Mouse (Mus musculus): ENCODE measurements at regions not wholly inside any gene's neighbourhood (a gene's known extent, or its start where the extent isn't known, plus 50 kb on each side); places are given as distances from the start of the nearest gene placed in this dataset.
"Not testable (repeated sequence)": the region's sequence is repeated elsewhere in the genome, so short reads cannot be mapped to it uniquely, and the experiment has no call there.

GRCm38 (mm10) chr6:84322528-84322927 is 271.2 kb downstream of the Cyp26b1 start:
- DNase-seq (ENCODE audit: low spot score in 2 of 2), result no peak

- peak in 1 of 2 experiments; percentile 22 for DNase-seq (ENCODE audit: low spot score in 2 of 2)
Observed at GRCm38 (mm10) chr6:84320586-84320985, 273.1 kb downstream of the Cyp26b1 start.

- DNase-seq (ENCODE audit: low spot score in 2 of 2), result peak; percentile 76 to 81
Observed at GRCm38 (mm10) chr6:84318774-84319173, 274.9 kb downstream of the Cyp26b1 start.

- no peak for DNase-seq (ENCODE audit: low spot score in 2 of 2)
Observed at GRCm38 (mm10) chr6:84317026-84317425, 276.7 kb downstream of the Cyp26b1 start.

GRCm38 (mm10) chr6:84315175-84315912 is 278.4 kb downstream of the Cyp26b1 start:
- no peak for DNase-seq (ENCODE audit: low spot score in 2 of 2)

- no peak for DNase-seq (ENCODE audit: low spot score in 2 of 2)
Observed at GRCm38 (mm10) chr6:84313797-84314196, 279.9 kb downstream of the Cyp26b1 start.

GRCm38 (mm10) chr6:84310635-84311241 is 283.0 kb downstream of the Cyp26b1 start:
- DNase-seq (ENCODE audit: low spot score in 2 of 2), result no peak

- DNase-seq (ENCODE audit: low spot score in 2 of 2), result no peak
Observed at GRCm38 (mm10) chr6:84307556-84307955, 286.2 kb downstream of the Cyp26b1 start.

- DNase-seq (ENCODE audit: low spot score in 2 of 2), result no peak
Observed at GRCm38 (mm10) chr6:84306585-84306984, 287.1 kb downstream of the Cyp26b1 start.

GRCm38 (mm10) chr6:84305093-84305492 is 288.6 kb downstream of the Cyp26b1 start:
- DNase-seq (ENCODE audit: low spot score in 2 of 2), result no peak

GRCm38 (mm10) chr6:84302916-84303315 is 290.8 kb downstream of the Cyp26b1 start:
- not testable (repeated sequence) for DNase-seq (ENCODE audit: low spot score in 2 of 2)

GRCm38 (mm10) chr6:84299936-84300335 is 291.5 kb downstream of the Dysf start:
- no peak for DNase-seq (ENCODE audit: low spot score in 2 of 2)

- no peak for DNase-seq (ENCODE audit: low spot score in 2 of 2)
Observed at GRCm38 (mm10) chr6:84299146-84299545, 290.8 kb downstream of the Dysf start.

GRCm38 (mm10) chr6:84273907-84274306 is 265.5 kb downstream of the Dysf start:
- not testable (repeated sequence) for DNase-seq (ENCODE audit: low spot score in 2 of 2)

GRCm38 (mm10) chr6:84272520-84273311 is 264.3 kb downstream of the Dysf start:
- peak; percentile 51 to 54 for DNase-seq (ENCODE audit: low spot score in 2 of 2)

GRCm38 (mm10) chr6:84271966-84272365 is 263.6 kb downstream of the Dysf start:
- DNase-seq (ENCODE audit: low spot score in 2 of 2), result no peak

- DNase-seq (ENCODE audit: low spot score in 2 of 2), result no peak
Observed at GRCm38 (mm10) chr6:84271441-84271840, 263.1 kb downstream of the Dysf start.

- DNase-seq (ENCODE audit: low spot score in 2 of 2), result no peak
Observed at GRCm38 (mm10) chr6:84270518-84271165, 262.3 kb downstream of the Dysf start.

- DNase-seq (ENCODE audit: low spot score in 2 of 2), result no peak
Observed at GRCm38 (mm10) chr6:84269478-84269877, 261.1 kb downstream of the Dysf start.

GRCm38 (mm10) chr6:84269023-84269422 is 260.6 kb downstream of the Dysf start:
- DNase-seq (ENCODE audit: low spot score in 2 of 2), result no peak

- no peak for DNase-seq (ENCODE audit: low spot score in 2 of 2)
Observed at GRCm38 (mm10) chr6:84268111-84268510, 259.7 kb downstream of the Dysf start.
